Mouse (Mus musculus) embryo, embryonic 11 days (tissue): ENCODE data around the gene Tldc1.

Experiments
- DNase-seq: peaks from one replicate; pipeline ENCODE4 v3.0.0-alpha.2; 2015

Tldc1 gene

GRCm38 (mm10) chr8:119765311-119765710, 12.9 kb downstream of the Tldc1 start:
- no peak for DNase-seq

GRCm38 (mm10) chr8:119762226-119763220, 15.7 kb downstream of the Tldc1 start:
- DNase-seq = no peak

- no peak for DNase-seq
These were observed 16.5 kb downstream of the Tldc1 start for GRCm38 (mm10) chr8:119761692-119762091.

- no peak for DNase-seq
These were observed 21.7 kb downstream of the Tldc1 start for GRCm38 (mm10) chr8:119756538-119756937.

GRCm38 (mm10) chr8:119756147-119756461, 22.1 kb downstream of the Tldc1 start:
- no peak for DNase-seq

GRCm38 (mm10) chr8:119755238-119756146, 22.7 kb downstream of the Tldc1 start:
- peak; percentile 19 for DNase-seq

GRCm38 (mm10) chr8:119744604-119745003, 33.6 kb downstream of the Tldc1 start:
- no peak for DNase-seq

- peak; percentile 85 for DNase-seq
These were observed 34.8 kb downstream of the Tldc1 start for GRCm38 (mm10) chr8:119743291-119744026.

- no peak for DNase-seq
These were observed 35.8 kb downstream of the Tldc1 start for GRCm38 (mm10) chr8:119742409-119742808.

- DNase-seq = peak; percentile 12
These were observed 37.6 kb downstream of the Tldc1 start for GRCm38 (mm10) chr8:119740634-119741033.

GRCm38 (mm10) chr8:119738129-119738907, 39.9 kb downstream of the Tldc1 start:
- DNase-seq = no peak

- DNase-seq = no peak
These were observed 40.9 kb downstream of the Tldc1 start for GRCm38 (mm10) chr8:119737093-119737900.

GRCm38 (mm10) chr8:119736348-119736917, 41.8 kb downstream of the Tldc1 start:
- no peak for DNase-seq

GRCm38 (mm10) chr8:119732072-119732471, 46.1 kb downstream of the Tldc1 start:
- DNase-seq = no peak

- no peak for DNase-seq
These were observed 49.8 kb downstream of the Tldc1 start for GRCm38 (mm10) chr8:119728351-119728895.

GRCm38 (mm10) chr8:119727093-119727492, 51.1 kb downstream of the Tldc1 start:
- no peak for DNase-seq

- DNase-seq = no peak
These were observed 53.6 kb downstream of the Tldc1 start for GRCm38 (mm10) chr8:119724596-119724995.

GRCm38 (mm10) chr8:119723676-119724075, 54.5 kb downstream of the Tldc1 start:
- DNase-seq = no peak

GRCm38 (mm10) chr8:119722348-119722747, 55.9 kb downstream of the Tldc1 start:
- DNase-seq = no peak

- DNase-seq = no peak
These were observed 59.2 kb downstream of the Tldc1 start for GRCm38 (mm10) chr8:119719011-119719501.
